8 mouse cellular contexts compared by ENCODE assay signal in the genomic region with DNA sequence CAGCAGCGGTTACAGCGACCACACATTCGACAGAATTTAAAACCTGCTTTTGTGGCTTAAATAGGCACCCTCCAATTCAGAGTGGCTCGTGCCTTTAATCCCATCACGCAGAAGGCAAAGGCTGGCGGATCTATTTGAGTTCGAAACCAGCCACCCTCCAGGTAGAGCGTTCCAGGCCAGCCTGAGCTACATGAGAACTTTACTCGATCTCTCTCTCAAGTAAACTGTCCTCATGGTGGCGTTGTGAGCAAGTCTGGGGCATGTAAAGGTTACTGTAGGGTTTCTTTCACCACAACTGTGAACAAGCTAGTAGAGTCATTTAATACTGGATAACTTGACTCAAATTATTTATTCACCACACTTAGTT. TPM values are rescaled to one million over a fixed set of nuclear protein-coding genes. Genes with fewer than 3 reads are reported as not detected.
DNase-seq lines count a peak whose midpoint lies in the region; ATAC-seq and TF ChIP-seq lines count a peak whose summit lies in the region.

No protein-coding gene starts in this region.

- TF ChIP-seq CTCF in intestine, postnatal 0 days (IDR thresholded peaks at IDR 0.05; ENCODE audit: low read depth), result peak; percentile 63

- H3K4me3 ChIP-seq in heart, embryonic 14.5 days (ENCODE audit: control insufficient read depth in 1 of 2, insufficient read depth in 1 of 2, low read depth in 1 of 2, low read length in 2 of 2), result peak overlapping the region; percentile 73 to 94
- H3K4me3 ChIP-seq in ES-E14 (ENCODE audit: insufficient read depth in 1 of 2, low read depth in 1 of 2, low read length in 2 of 2, poor library complexity in 1 of 2, severe bottlenecking in 1 of 2), result peak overlapping the region; percentile 80 to 95
- H3K4me3 ChIP-seq in embryonic facial prominence, embryonic 15.5 days (replicated peaks), result peak overlapping the region; percentile 79
- peak overlapping the region; percentile 79 for H3K4me3 ChIP-seq in intestine, postnatal 0 days (ENCODE audit: low read depth, low read length)
- peak overlapping the region; percentile 76 for H3K4me3 ChIP-seq in midbrain, embryonic 11.5 days (ENCODE audit: low read depth, low read length)

- H3K9me3 ChIP-seq in heart, embryonic 14.5 days (ENCODE audit: control insufficient read depth, low read length), result no peaks in the 10 kb centered on the region
- H3K9me3 ChIP-seq in ES-E14 (ENCODE audit: control insufficient read depth, insufficient read depth, low read depth, low read length), result no peaks in the 10 kb centered on the region
- no peaks in the 10 kb centered on the region for H3K9me3 ChIP-seq in embryonic facial prominence, embryonic 15.5 days (replicated peaks)
- no peaks in the 10 kb centered on the region for H3K9me3 ChIP-seq in intestine, postnatal 0 days (ENCODE audit: control insufficient read depth)
- H3K9me3 ChIP-seq in midbrain, embryonic 11.5 days (ENCODE audit: control insufficient read depth, low read length), result no peaks in the 10 kb centered on the region

- in situ Hi-C loops in ES-E14 (cut with MboI; ENCODE audit: low sequenced_read_pairs in 2 of 2, unreplicated experiment in 2 of 2), result no loop called here

- 2% methylated on average over 10 of the region's 10 CpGs for WGBS in heart, embryonic 14.5 days
- WGBS in embryonic facial prominence, embryonic 15.5 days, result 1% methylated on average over 10 of the region's 10 CpGs
- 2% methylated on average over 10 of the region's 10 CpGs for WGBS in intestine, postnatal 0 days
- 1% methylated on average over 10 of the region's 10 CpGs for WGBS in midbrain, embryonic 11.5 days

- intact Hi-C loops in heart, postnatal 25 days (cut with DNase I), result no loop called here

- H3K27me3 ChIP-seq in heart, embryonic 14.5 days (ENCODE audit: control insufficient read depth, insufficient read depth, low read length), result no peaks in the 10 kb centered on the region
- no peaks in the 10 kb centered on the region for H3K27me3 ChIP-seq in embryonic facial prominence, embryonic 15.5 days
- H3K27me3 ChIP-seq in intestine, postnatal 0 days (replicated peaks; ENCODE audit: control insufficient read depth, insufficient read depth, low read length), result no peaks in the 10 kb centered on the region
- H3K27me3 ChIP-seq in midbrain, embryonic 11.5 days (ENCODE audit: control insufficient read depth, insufficient read depth, low read length), result no peaks in the 10 kb centered on the region

- DNase-seq in heart, postnatal 25 days (ENCODE audit: low spot score), result no peak
- peak; percentile 73 for DNase-seq in ES-E14 (ENCODE audit: low read depth, low spot score)
- no peak for DNase-seq in midbrain, embryonic 11.5 days (ENCODE audit: low spot score, missing footprints)
- DNase-seq in adrenal gland, adult 18-20 months (ENCODE audit: low spot score in 2 of 2), result no peak
- DNase-seq in yolk sac, embryonic 10.5 days (ENCODE audit: low spot score), result no peak

- peaks cover 8% of the 10 kb centered on the region; the same call in 1 of the 2 replicates for H3K36me3 ChIP-seq in heart, embryonic 14.5 days (ENCODE audit: control insufficient read depth, insufficient read depth, low read length)
- peaks cover 14% of the 10 kb centered on the region; the same call in 1 of the 2 replicates for H3K36me3 ChIP-seq in ES-E14 (ENCODE audit: control insufficient read depth, insufficient read depth, low read length, poor library complexity, severe bottlenecking)
- no peaks in the 10 kb centered on the region for H3K36me3 ChIP-seq in embryonic facial prominence, embryonic 15.5 days
- no peaks in the 10 kb centered on the region for H3K36me3 ChIP-seq in intestine, postnatal 0 days (ENCODE audit: control insufficient read depth, insufficient read depth)
- H3K36me3 ChIP-seq in midbrain, embryonic 11.5 days (ENCODE audit: control insufficient read depth, insufficient read depth, low read length), result no peaks in the 10 kb centered on the region

- H3K9ac ChIP-seq in heart, embryonic 14.5 days (ENCODE audit: low read length), result peak overlapping the region; percentile 77
- peak overlapping the region; percentile 87 for H3K9ac ChIP-seq in ES-E14 (ENCODE audit: insufficient read depth, low read depth, low read length, poor library complexity, severe bottlenecking)
- peak overlapping the region; percentile 45 for H3K9ac ChIP-seq in embryonic facial prominence, embryonic 15.5 days
- peak overlapping the region; percentile 50; the same call in 1 of the 2 replicates for H3K9ac ChIP-seq in intestine, postnatal 0 days (ENCODE audit: low read depth, low read length)
- H3K9ac ChIP-seq in midbrain, embryonic 11.5 days (ENCODE audit: low read length), result peak overlapping the region; percentile 66

- peak overlapping the region; percentile 83 to 89 for H3K27ac ChIP-seq in heart, embryonic 14.5 days (replicated peaks in 1 of 2; ENCODE audit: control insufficient read depth in 1 of 2, insufficient read depth in 1 of 2, low read depth in 2 of 2, low read length in 2 of 2)
- peak overlapping the region; percentile 99 for H3K27ac ChIP-seq in ES-E14 (ENCODE audit: insufficient read depth, low read depth, low read length, poor library complexity, severe bottlenecking)
- peak overlapping the region; percentile 90 for H3K27ac ChIP-seq in embryonic facial prominence, embryonic 15.5 days (replicated peaks)
- H3K27ac ChIP-seq in intestine, postnatal 0 days (ENCODE audit: low read depth, low read length), result peak overlapping the region; percentile 65; the same call in 1 of the 2 replicates
- H3K27ac ChIP-seq in midbrain, embryonic 11.5 days (ENCODE audit: low read depth, low read length), result peak overlapping the region; percentile 89

- peak overlapping the region; percentile 68 for H3K4me2 ChIP-seq in heart, embryonic 14.5 days (ENCODE audit: low read length)
- peak overlapping the region; percentile 73 for H3K4me2 ChIP-seq in embryonic facial prominence, embryonic 15.5 days (replicated peaks)
- peak overlapping the region; percentile 86 for H3K4me2 ChIP-seq in intestine, postnatal 0 days (replicated peaks; ENCODE audit: low read depth)
- peak overlapping the region; percentile 59 for H3K4me2 ChIP-seq in midbrain, embryonic 11.5 days

- peak; percentile 41; the same call in 1 of the 2 replicates for ATAC-seq in heart, embryonic 14.5 days (ENCODE audit: insufficient number of reproducible peaks, insufficient read depth, low FRiP score, low read depth)
- ATAC-seq in embryonic facial prominence, embryonic 15.5 days (ENCODE audit: insufficient number of reproducible peaks, low FRiP score, low TSS enrichment, low read depth), result no peak
- peak; percentile 59 for ATAC-seq in intestine, postnatal 0 days
- ATAC-seq in midbrain, embryonic 11.5 days (ENCODE audit: low FRiP score), result peak; percentile 56; the same call in 1 of the 2 replicates

- H3K4me1 ChIP-seq in heart, embryonic 14.5 days (ENCODE audit: control insufficient read depth in 2 of 2, insufficient read depth in 2 of 2, low read length in 2 of 2), result peaks cover 0 to 16% of the 10 kb centered on the region in 2 experiments; a peak in 1 of 4 replicates
- peaks cover 0 to 1% of the 10 kb centered on the region in 2 experiments; a peak in 1 of 4 replicates for H3K4me1 ChIP-seq in ES-E14 (ENCODE audit: control insufficient read depth in 2 of 2, insufficient read depth in 2 of 2, low read length in 2 of 2, poor library complexity in 1 of 2)
- H3K4me1 ChIP-seq in embryonic facial prominence, embryonic 15.5 days, result peaks cover 25% of the 10 kb centered on the region
- no peaks in the 10 kb centered on the region for H3K4me1 ChIP-seq in intestine, postnatal 0 days (replicated peaks; ENCODE audit: control insufficient read depth, insufficient read depth, low read length)
- peaks cover 13% of the 10 kb centered on the region for H3K4me1 ChIP-seq in midbrain, embryonic 11.5 days (ENCODE audit: control insufficient read depth, insufficient read depth, low read length)

RNA-seq across cellular contexts. Expression of a gene that starts 0.4 kb away (rescaled TPM):
- polyA plus RNA-seq in heart, embryonic 14.5 days (2014; fragmentation: Nextera tagmentation; extraction: Ambion mirVana), result 4.2 and 4.7 TPM in 2 replicates
- total RNA-seq in heart, postnatal 25 days (2021), result under 1 TPM; 0.44 to 0.50 TPM
- 38.4 and 51.0 TPM in 2 replicates for total RNA-seq in ES-E14 (2012; rRNA removed)
- polyA plus RNA-seq in embryonic facial prominence, embryonic 15.5 days (2015; fragmentation: Nextera tagmentation; extraction: Ambion mirVana), result 8.0 and 8.8 TPM in 2 replicates
- 0.88 and 1.1 TPM in 2 replicates for polyA plus RNA-seq in intestine, postnatal 0 days (2015; fragmentation: Nextera tagmentation; extraction: Ambion mirVana)
- 6.3 and 6.9 TPM in 2 replicates for polyA plus RNA-seq in midbrain, embryonic 11.5 days (2014; fragmentation: Nextera tagmentation; extraction: Ambion mirVana)
- under 1 TPM; 0.51 to 0.73 TPM for total RNA-seq in adrenal gland, adult 18-20 months (2021)

RNA-seq across cellular contexts. Expression of a gene that starts 21.2 kb away (rescaled TPM):
- 0.71 and 1.5 TPM in 2 replicates for polyA plus RNA-seq in heart, embryonic 14.5 days (2014; fragmentation: Nextera tagmentation; extraction: Ambion mirVana)
- total RNA-seq in heart, postnatal 25 days (2021), result not detected
- total RNA-seq in ES-E14 (2012; rRNA removed), result 3.3 and 3.7 TPM in 2 replicates
- 2.7 and 4.1 TPM in 2 replicates for polyA plus RNA-seq in embryonic facial prominence, embryonic 15.5 days (2015; fragmentation: Nextera tagmentation; extraction: Ambion mirVana)
- 0.85 and 1.1 TPM in 2 replicates for polyA plus RNA-seq in intestine, postnatal 0 days (2015; fragmentation: Nextera tagmentation; extraction: Ambion mirVana)
- 15.1 and 17.4 TPM in 2 replicates for polyA plus RNA-seq in midbrain, embryonic 11.5 days (2014; fragmentation: Nextera tagmentation; extraction: Ambion mirVana)
- total RNA-seq in adrenal gland, adult 18-20 months (2021), result 10 to 100 TPM; 49.2 to 60.0 TPM

RNA-seq across cellular contexts. Expression of a gene that starts 24.6 kb away (rescaled TPM):
- 0.15 TPM in 1 of 2 replicates, not detected in the other for polyA plus RNA-seq in heart, embryonic 14.5 days (2014; fragmentation: Nextera tagmentation; extraction: Ambion mirVana)
- under 1 TPM; 0.13 to 0.31 TPM for total RNA-seq in heart, postnatal 25 days (2021)
- 0.36 and 0.42 TPM in 2 replicates for total RNA-seq in ES-E14 (2012; rRNA removed)
- polyA plus RNA-seq in embryonic facial prominence, embryonic 15.5 days (2015; fragmentation: Nextera tagmentation; extraction: Ambion mirVana), result 0.39 and 0.51 TPM in 2 replicates
- polyA plus RNA-seq in intestine, postnatal 0 days (2015; fragmentation: Nextera tagmentation; extraction: Ambion mirVana), result 0.14 and 0.17 TPM in 2 replicates
- polyA plus RNA-seq in midbrain, embryonic 11.5 days (2014; fragmentation: Nextera tagmentation; extraction: Ambion mirVana), result 0.11 TPM in 1 of 2 replicates, not detected in the other
- total RNA-seq in adrenal gland, adult 18-20 months (2021), result 1 to 10 TPM in 1 of 2 experiments, under 1 TPM in 1; 0.76 to 1.1 TPM

RNA-seq across cellular contexts. Expression of a gene that starts 40.4 kb away (rescaled TPM):
- polyA plus RNA-seq in heart, embryonic 14.5 days (2014; fragmentation: Nextera tagmentation; extraction: Ambion mirVana), result not detected in 2 replicates
- not detected for total RNA-seq in heart, postnatal 25 days (2021)
- total RNA-seq in ES-E14 (2012; rRNA removed), result not detected in 2 replicates
- polyA plus RNA-seq in embryonic facial prominence, embryonic 15.5 days (2015; fragmentation: Nextera tagmentation; extraction: Ambion mirVana), result not detected in 2 replicates
- not detected in 2 replicates for polyA plus RNA-seq in intestine, postnatal 0 days (2015; fragmentation: Nextera tagmentation; extraction: Ambion mirVana)
- polyA plus RNA-seq in midbrain, embryonic 11.5 days (2014; fragmentation: Nextera tagmentation; extraction: Ambion mirVana), result 0.10 and 0.11 TPM in 2 replicates
- total RNA-seq in adrenal gland, adult 18-20 months (2021), result not detected

RNA-seq across cellular contexts. Expression of a gene that starts 44.3 kb away (rescaled TPM):
- 0.70 and 0.71 TPM in 2 replicates for polyA plus RNA-seq in heart, embryonic 14.5 days (2014; fragmentation: Nextera tagmentation; extraction: Ambion mirVana)
- total RNA-seq in heart, postnatal 25 days (2021), result not detected
- 0.48 and 1.1 TPM in 2 replicates for total RNA-seq in ES-E14 (2012; rRNA removed)
- polyA plus RNA-seq in embryonic facial prominence, embryonic 15.5 days (2015; fragmentation: Nextera tagmentation; extraction: Ambion mirVana), result 2.0 and 5.5 TPM in 2 replicates
- 0.20 and 0.50 TPM in 2 replicates for polyA plus RNA-seq in intestine, postnatal 0 days (2015; fragmentation: Nextera tagmentation; extraction: Ambion mirVana)
- 1.6 and 1.9 TPM in 2 replicates for polyA plus RNA-seq in midbrain, embryonic 11.5 days (2014; fragmentation: Nextera tagmentation; extraction: Ambion mirVana)
- total RNA-seq in adrenal gland, adult 18-20 months (2021), result under 1 TPM; 0.32 to 0.36 TPM
